Mouse (Mus musculus) ES-Bruce4 (cell line): ENCODE data around the gene Evl.

Experiments
- CTCF ChIP-seq: IDR thresholded peaks from one replicate; pipeline ENCODE4 v1.8.1; 2011; ENCODE audit warnings: low read depth, low read length
- EP300 ChIP-seq: IDR thresholded peaks from 2 replicates; pipeline ENCODE4 v1.6.1; 2011; ENCODE audit warnings: low read depth, low read length; ENCODE audit not compliant: insufficient read depth
- POLR2A ChIP-seq: IDR thresholded peaks from one replicate; pipeline ENCODE4 v1.8.1; 2011; ENCODE audit warnings: low read length; ENCODE audit not compliant: insufficient read depth

DNA sequence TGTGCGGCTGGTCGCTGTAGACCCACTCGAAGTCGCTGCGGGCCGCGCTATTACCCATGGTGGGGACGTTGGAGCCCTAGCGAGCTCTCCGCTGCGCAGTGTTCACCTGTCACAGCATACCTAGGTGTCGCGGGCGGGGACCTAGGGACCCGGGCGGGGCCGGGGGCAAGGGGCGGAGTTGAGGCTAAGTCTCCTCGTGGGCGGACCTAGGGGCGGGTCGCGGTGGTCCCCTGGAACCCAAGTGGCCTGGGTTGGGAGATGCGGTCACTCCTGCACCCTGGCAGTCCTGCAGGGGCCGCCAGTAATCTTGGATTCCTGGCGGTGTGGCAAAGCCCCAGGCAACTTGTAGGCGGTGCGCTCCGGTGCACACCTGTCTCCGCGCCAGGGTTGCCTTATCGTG, 147.7 kb downstream of the Evl start, which contains the start of gene Degs2:
- TF ChIP-seq EP300: no peak
- TF ChIP-seq POLR2A: no peak
- TF ChIP-seq CTCF: peak; percentile 20
